In the genomic region with DNA sequence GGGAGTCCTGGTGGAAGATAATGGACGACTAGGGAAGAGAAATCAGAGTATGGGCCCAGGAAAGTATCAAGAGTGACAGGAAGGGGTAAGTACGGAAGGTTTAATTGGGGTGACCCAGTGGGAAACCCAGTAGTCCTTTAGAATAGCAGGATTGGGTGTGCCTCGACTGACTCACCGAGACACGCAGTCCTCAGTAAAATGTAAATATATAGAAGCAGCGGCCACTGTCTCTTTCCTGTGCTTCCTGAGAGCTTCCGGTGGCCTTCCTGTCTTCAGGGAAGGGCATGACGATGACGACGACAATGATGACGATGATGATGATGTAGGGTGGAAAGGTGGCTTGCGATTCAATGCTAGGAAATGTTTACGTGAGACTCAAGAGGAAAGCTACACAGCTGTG, we compare ENCODE assay signal across 27 mouse cellular contexts. TPM values are rescaled to one million over a fixed set of nuclear protein-coding genes. Genes with fewer than 3 reads are reported as not detected.
DNase-seq lines count a peak whose midpoint lies in the region; ATAC-seq and TF ChIP-seq lines count a peak whose summit lies in the region.
"Had no signal": no experiment of that assay in that cellular context is flagged by ENCODE, and none has a peak within 500 bp of the region (broad histone marks: within the 10 kb centered on the region; RNA-seq: fewer than 3 reads in every experiment).

No protein-coding gene starts in this region.

- H3K27ac ChIP-seq in lung, postnatal 0 days (ENCODE audit: low read length): peak overlapping the region; percentile 35; the same call in 1 of the 2 replicates
- H3K27ac ChIP-seq: embryonic facial prominence, embryonic 10.5 days; embryonic facial prominence, embryonic 13.5 days; forebrain, embryonic 12.5 days; forebrain, embryonic 15.5 days; heart, adult 2 months; hindbrain, embryonic 14.5 days; hindbrain, postnatal 0 days had no signal

- no peak overlapping the region for H3K9ac ChIP-seq in lung, postnatal 0 days (replicated peaks; ENCODE audit: low read depth)
- H3K9ac ChIP-seq: embryonic facial prominence, embryonic 13.5 days; forebrain, embryonic 12.5 days; forebrain, embryonic 15.5 days; hindbrain, embryonic 14.5 days had no signal

- intact Hi-C loops in left cerebral cortex, postnatal 4 days (cut with DNase I): no loop called here

- TF ChIP-seq CTCF in lung, postnatal 0 days (IDR thresholded peaks at IDR 0.05): no peak

- TF ChIP-seq EP300 in lung, postnatal 0 days (IDR thresholded peaks at IDR 0.05): peak; percentile 100

- H3K36me3 ChIP-seq in lung, postnatal 0 days (ENCODE audit: insufficient read depth, low read length): no peaks in the 10 kb centered on the region
- H3K36me3 ChIP-seq: embryonic facial prominence, embryonic 10.5 days; embryonic facial prominence, embryonic 13.5 days; forebrain, embryonic 12.5 days; forebrain, embryonic 15.5 days had no signal

- 58% methylated on average over 13 of the region's 13 CpGs for WGBS in lung, postnatal 0 days

- no peak overlapping the region for H3K4me3 ChIP-seq in lung, postnatal 0 days (ENCODE audit: low read depth, low read length)
- H3K4me3 ChIP-seq: embryonic facial prominence, embryonic 10.5 days; embryonic facial prominence, embryonic 13.5 days; erythroblast, embryonic 14.5 days; forebrain, embryonic 12.5 days; forebrain, embryonic 15.5 days; heart, adult 2 months had no signal

- peak; percentile 59 for ATAC-seq in lung, postnatal 0 days
- ATAC-seq: CD4-positive, CD25-positive, alpha-beta regulatory T cell, adult 4 months; forebrain, embryonic 15.5 days; hindbrain, postnatal 0 days; inflammation-experienced regulatory T-cells, adult 6 months had no signal

- peaks cover 8% of the 10 kb centered on the region; the same call in 1 of the 2 replicates for H3K4me1 ChIP-seq in lung, postnatal 0 days (ENCODE audit: insufficient read depth, low read depth, low read length)
- H3K4me1 ChIP-seq: embryonic facial prominence, embryonic 10.5 days; forebrain, embryonic 12.5 days; forebrain, embryonic 15.5 days had no signal

- no peaks in the 10 kb centered on the region for H3K27me3 ChIP-seq in lung, postnatal 0 days (replicated peaks; ENCODE audit: insufficient read depth, low read length)
- H3K27me3 ChIP-seq: embryonic facial prominence, embryonic 13.5 days; forebrain, embryonic 12.5 days; forebrain, embryonic 15.5 days had no signal

- H3K9me3 ChIP-seq in lung, postnatal 0 days (ENCODE audit: low read length): no peaks in the 10 kb centered on the region
- H3K9me3 ChIP-seq: embryonic facial prominence, embryonic 10.5 days; embryonic facial prominence, embryonic 13.5 days; forebrain, embryonic 15.5 days had no signal

- DNase-seq in heart, adult 11 months: peak; percentile 78
- no peak for DNase-seq in heart, postnatal 4 days
- peak; percentile 66 for DNase-seq in lung, postnatal 0 days (ENCODE audit: low spot score)
- no peak for DNase-seq in lung, postnatal 25 days (ENCODE audit: low spot score)
- DNase-seq in lung, postnatal 4 days: peak; percentile 49 to 55
- DNase-seq in left cerebral cortex, postnatal 4 days: no peak
- DNase-seq: adrenal gland, adult 2 months; adrenal gland, postnatal 14 days; cerebellum, adult 11 months; cerebellum, adult 8-10 months; cerebellum, postnatal 10 days; cerebellum, postnatal 36 days; embryo, embryonic 11 days; gastrocnemius, postnatal 25 days; heart, adult 2 months; heart, postnatal 10 days; heart, postnatal 36 days had no signal

- no peak overlapping the region for H3K4me2 ChIP-seq in lung, postnatal 0 days (replicated peaks; ENCODE audit: low read depth, low read length)
- H3K4me2 ChIP-seq: embryonic facial prominence, embryonic 13.5 days; forebrain, embryonic 12.5 days; forebrain, embryonic 15.5 days; heart, embryonic 11.5 days; hindbrain, embryonic 14.5 days had no signal

RNA-seq across cellular contexts. Expression of a gene that starts 15.9 kb away (rescaled TPM):
- total RNA-seq in heart, postnatal 4 days (2021): 100 to 1,000 TPM; 632 to 676 TPM
- polyA plus RNA-seq in lung, postnatal 0 days (2015; fragmentation: Nextera tagmentation; extraction: Ambion mirVana): 383 and 452 TPM in 2 replicates
- 100 to 1,000 TPM; 697 to 735 TPM for total RNA-seq in left cerebral cortex, postnatal 4 days (2021)

Comparison
In these comparisons a context has a peak if more than half of its experiments do, and no peak if none do; other contexts are left out.
1. DNase-seq: peak in heart, adult 11 months (single experiment), lung, postnatal 0 days (single experiment) and lung, postnatal 4 days (2 of 2); none in heart, postnatal 4 days (single experiment), lung, postnatal 25 days (single experiment) and left cerebral cortex, postnatal 4 days (single experiment).